Mouse (Mus musculus) embryonic facial prominence, embryonic 12.5 days (tissue): ENCODE data around the gene Phkg2. TPM values are rescaled to one million over a fixed set of nuclear protein-coding genes. Genes with fewer than 3 reads are reported as not detected.
A peak's percentile ranks its signal among the peaks of the same experiment; 100 is the strongest.

Source experiments
- ATAC-seq: fragments of 200-750 bp; cut with Nextera tagmentation; 2 replicates; pipeline ENCODE4 v1.8.0; 2017; ENCODE audit not compliant: insufficient number of reproducible peaks, insufficient read depth, low FRiP score, low TSS enrichment
- H3K27ac ChIP-seq: fragments of 300-500 bp; sonication (generic); 2 replicates; pipeline ENCODE4 v1.5.1; 2016; ENCODE audit warnings: mild to moderate bottlenecking
- H3K27me3 ChIP-seq: fragments of 300-500 bp; sonication (generic); 2 replicates; pipeline ENCODE4 v1.6.1; 2016; ENCODE audit warnings: mild to moderate bottlenecking, moderate library complexity
- H3K36me3 ChIP-seq: fragments of 300-500 bp; sonication (generic); 2 replicates; pipeline ENCODE4 v1.6.1; 2016; ENCODE audit warnings: mild to moderate bottlenecking
- H3K4me1 ChIP-seq: fragments of 300-500 bp; sonication (generic); 2 replicates; pipeline ENCODE4 v1.6.1; 2016
- H3K4me2 ChIP-seq: fragments of 300-500 bp; sonication (generic); replicated peaks from 2 replicates; pipeline ENCODE4 v1.6.1; 2016; ENCODE audit warnings: mild to moderate bottlenecking, moderate library complexity
- H3K4me3 ChIP-seq: fragments of 300-500 bp; sonication (generic); 2 replicates; pipeline ENCODE4 v1.5.1; 2016; ENCODE audit warnings: mild to moderate bottlenecking
- H3K9ac ChIP-seq: fragments of 300-500 bp; sonication (generic); 2 replicates; pipeline ENCODE4 v1.6.1; 2016; ENCODE audit warnings: mild to moderate bottlenecking, moderate library complexity
- H3K9me3 ChIP-seq: fragments of 300-500 bp; sonication (generic); 2 replicates; pipeline ENCODE4 v1.6.1; 2016; ENCODE audit warnings: mild to moderate bottlenecking, moderate library complexity
- WGBS: fragments of 180-500 bp; shearing (Covaris S2); methylation state at CpG from one replicate; pipeline ENCODE4 v1.1.7; 2016; 5-methylcytosine and 5-hydroxymethylcytosine counted together
- polyA plus RNA-seq: library from polyadenylated mRNA; unstranded; fragments of >200 nt; fragmentation: Nextera tagmentation; extraction: Ambion mirVana; gene quantifications from 2 replicates; pipeline ENCODE4 v1.2.1, GENCODE M21; 2016

Phkg2 gene
- 39.3 and 42.9 TPM in 2 replicates for polyA plus RNA-seq

DNA sequence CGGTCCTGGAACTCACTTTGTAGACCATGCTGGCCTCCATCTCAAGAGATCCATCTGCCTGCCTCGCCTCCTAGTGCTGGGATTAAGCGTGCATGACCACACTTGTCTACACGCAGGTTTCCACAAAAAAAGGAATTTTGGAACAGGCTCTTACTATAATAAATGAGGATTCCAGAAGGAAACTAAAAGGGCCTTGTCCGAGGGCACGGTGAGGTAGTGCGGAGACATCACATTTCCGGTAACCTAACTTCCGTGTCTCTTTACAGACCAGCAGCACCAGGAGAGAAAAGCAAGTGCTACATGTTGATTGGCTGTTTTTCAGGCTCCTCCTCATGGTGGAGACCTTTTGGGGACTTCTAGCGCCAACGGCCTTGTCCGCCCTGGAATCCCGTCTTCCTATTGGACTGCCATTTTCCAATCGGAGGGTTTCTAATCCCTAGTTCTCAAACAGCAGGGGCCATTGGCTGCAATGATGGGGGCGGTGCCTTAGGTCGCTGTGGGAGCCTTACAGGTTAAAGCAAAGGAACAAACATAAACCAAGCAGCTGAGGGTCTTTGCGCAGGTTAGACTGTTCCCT, at the start of gene Phkg2:
TSS of gene Phkg2 (plus strand) at position 446 of the 577 bp plus-strand sequence.
- Histone ChIP-seq H3K9me3 (no peaks in the 10 kb centered on the region), H3K9ac (peak within 1 kb of the TSS; percentile 87), H3K4me3 (peak within 1 kb of the TSS; percentile 84), H3K4me2 (peak within 1 kb of the TSS; percentile 86), H3K36me3 (peaks cover 27% of the 10 kb centered on the region), H3K4me1 (peaks cover 16% of the 10 kb centered on the region), H3K27ac (peak within 1 kb of the TSS; percentile 75), H3K27me3 (no peaks in the 10 kb centered on the region)
- WGBS = under 1% methylated on average over 17 of the region's 17 CpGs
- peak; percentile 98 for ATAC-seq

DNA sequence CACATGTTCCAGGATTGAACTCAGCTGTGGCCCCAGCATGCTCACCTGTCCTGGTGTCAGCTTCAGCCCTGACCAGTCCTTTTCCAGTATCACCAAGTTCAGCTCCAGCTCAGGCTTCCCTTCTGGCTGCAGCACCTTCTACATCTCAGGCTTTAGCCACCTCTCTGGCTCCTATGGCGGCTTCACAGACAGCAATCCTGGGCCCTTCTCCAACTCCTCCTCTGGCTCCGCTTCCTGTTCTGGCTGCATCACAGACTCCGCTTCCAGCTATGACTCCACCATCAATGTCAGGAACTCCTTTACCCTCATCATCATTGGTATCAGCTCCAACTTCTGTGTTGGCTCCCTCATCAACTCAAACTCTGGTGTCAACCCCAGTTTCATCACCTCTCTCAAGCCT, 31.5 kb upstream of the Phkg2 start:
- Histone ChIP-seq H3K36me3 (peaks cover 92% of the 10 kb centered on the region), H3K4me2 (no peak overlapping the region), H3K27ac (no peak overlapping the region), H3K27me3 (no peaks in the 10 kb centered on the region), H3K9ac (no peak overlapping the region), H3K4me3 (no peak overlapping the region), H3K4me1 (no peaks in the 10 kb centered on the region), H3K9me3 (no peaks in the 10 kb centered on the region)
- ATAC-seq = no peak
- 100% methylated on average over 3 of the region's 3 CpGs for WGBS

DNA sequence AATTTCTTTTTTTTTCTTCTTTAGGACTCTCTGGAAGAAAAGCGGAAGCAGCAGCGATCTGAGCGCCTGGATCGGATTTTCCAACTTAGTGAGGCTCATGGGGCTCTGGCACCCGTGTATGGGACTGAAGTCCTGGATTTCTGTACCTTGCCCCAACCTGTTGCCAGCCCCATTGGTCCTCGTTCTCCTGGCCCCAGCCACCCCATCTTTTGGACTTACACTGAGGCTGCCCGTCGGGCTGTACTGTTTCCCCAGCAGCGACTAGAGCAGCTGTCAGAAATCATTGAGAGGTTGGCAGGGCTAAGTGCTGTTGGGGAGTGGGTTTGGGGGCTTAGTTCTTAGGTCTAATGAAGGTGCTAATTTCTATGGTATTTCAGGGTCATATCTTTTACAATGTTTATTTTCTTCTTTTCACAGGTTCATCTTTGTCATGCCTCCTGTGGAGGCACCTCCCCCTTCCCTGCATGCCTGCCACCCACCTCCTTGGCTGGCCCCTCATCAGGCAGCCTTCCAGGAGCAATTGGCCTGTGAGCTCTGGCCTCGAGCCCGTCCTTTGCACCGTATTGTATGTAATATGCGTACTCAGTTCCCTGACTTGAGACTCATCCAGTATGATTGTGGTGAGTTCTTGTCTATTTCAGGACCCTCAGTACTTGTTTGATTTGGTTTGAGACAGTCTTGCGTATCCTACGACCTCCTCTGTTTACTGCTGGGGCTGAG, 23.9 kb upstream of the Phkg2 start:
- no peak for ATAC-seq
- Histone ChIP-seq H3K9me3 (no peaks in the 10 kb centered on the region), H3K36me3 (peaks cover 78% of the 10 kb centered on the region), H3K27me3 (no peaks in the 10 kb centered on the region), H3K4me1 (no peaks in the 10 kb centered on the region), H3K4me2 (no peak overlapping the region), H3K4me3 (no peak overlapping the region), H3K9ac (no peak overlapping the region), H3K27ac (no peak overlapping the region)
- 89% methylated on average over 15 of the region's 15 CpGs for WGBS

DNA sequence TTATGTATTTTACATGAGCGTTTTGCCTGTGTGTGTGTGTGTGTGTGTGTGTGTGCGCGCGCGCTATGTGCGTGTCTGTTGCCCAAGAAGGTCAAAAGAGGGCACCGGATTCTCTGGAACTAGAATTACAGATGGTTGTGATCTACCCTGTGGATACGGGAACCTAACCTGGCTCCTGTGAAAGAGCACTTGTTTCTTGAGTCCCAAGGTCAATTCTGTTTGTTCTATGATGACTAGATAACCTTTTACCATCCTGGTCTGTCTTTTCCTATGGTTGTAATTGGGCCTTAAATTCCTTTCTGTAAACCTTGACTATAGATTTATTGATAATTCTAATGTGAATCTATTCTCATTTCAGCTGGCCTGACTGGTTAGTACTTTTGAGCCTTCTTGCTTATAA, 21.6 kb upstream of the Phkg2 start:
- no peak for ATAC-seq
- Histone ChIP-seq H3K4me1 (no peaks in the 10 kb centered on the region), H3K4me2 (no peak overlapping the region), H3K27ac (no peak overlapping the region), H3K27me3 (no peaks in the 10 kb centered on the region), H3K36me3 (peaks cover 80% of the 10 kb centered on the region), H3K9me3 (no peaks in the 10 kb centered on the region), H3K4me3 (no peak overlapping the region), H3K9ac (no peak overlapping the region)
- 93% methylated on average over 8 of the region's 8 CpGs for WGBS

DNA sequence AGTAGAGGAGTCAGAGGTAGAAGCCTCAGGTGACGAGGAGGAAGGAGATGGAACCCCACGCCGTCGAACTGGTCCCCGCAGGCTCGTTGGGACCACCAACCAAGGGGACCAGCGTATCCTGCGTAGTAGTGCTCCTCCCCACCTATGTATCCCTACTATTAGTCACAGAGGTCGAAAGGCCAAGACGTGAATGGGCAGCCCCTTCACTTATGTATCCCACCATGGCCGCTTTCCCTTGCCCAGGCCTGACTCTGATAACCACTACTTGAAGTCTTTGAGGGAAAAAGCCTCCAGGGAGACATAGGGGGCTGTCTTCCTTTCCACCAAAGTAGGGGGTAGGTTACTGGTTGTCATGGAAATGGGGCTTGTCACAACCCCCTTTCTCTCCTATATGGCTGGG, 12.6 kb upstream of the Phkg2 start:
- Histone ChIP-seq H3K4me3 (no peak overlapping the region), H3K9ac (no peak overlapping the region), H3K27me3 (no peaks in the 10 kb centered on the region), H3K4me1 (no peaks in the 10 kb centered on the region), H3K36me3 (peaks cover 70% of the 10 kb centered on the region), H3K27ac (no peak overlapping the region), H3K9me3 (no peaks in the 10 kb centered on the region), H3K4me2 (no peak overlapping the region)
- 90% methylated on average over 11 of the region's 11 CpGs for WGBS
- no peak for ATAC-seq

DNA sequence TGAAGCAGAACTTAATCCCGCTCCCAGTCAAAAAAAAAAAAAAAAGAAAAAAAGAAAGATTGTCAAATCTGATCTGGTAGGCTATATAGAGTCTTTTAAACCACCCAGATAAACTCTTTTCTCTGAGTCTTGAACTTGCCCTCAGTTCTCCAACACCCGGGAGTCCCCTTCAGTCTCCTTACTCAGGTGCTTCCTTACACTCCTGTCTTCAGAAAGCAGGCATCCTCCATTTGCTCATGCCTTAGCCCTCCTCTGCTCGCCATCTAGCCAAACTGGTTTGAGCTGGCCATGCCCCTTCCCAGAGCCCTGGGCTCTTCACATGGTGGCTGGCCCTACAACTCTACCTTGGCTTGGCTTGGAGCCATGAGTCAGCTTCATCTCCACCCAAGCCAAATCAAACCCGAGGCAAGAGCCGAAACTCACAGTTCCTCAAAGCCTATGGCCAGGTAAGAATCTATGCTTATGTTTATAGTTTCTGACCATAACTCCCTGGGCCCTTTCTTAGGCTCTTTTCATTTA, 11.7 kb upstream of the Phkg2 start, which contains the start of gene Tmem265:
TSS of gene Tmem265 (plus strand) at position 51 of the 519 bp plus-strand sequence.
- peaks cover 67% of the 10 kb centered on the region for H3K36me3 ChIP-seq
- WGBS = 89% methylated on average over 5 of the region's 5 CpGs
- H3K27ac ChIP-seq = no peak within 1 kb of the TSS
- H3K4me1 ChIP-seq = no peaks in the 10 kb centered on the region
- H3K9me3 ChIP-seq = no peaks in the 10 kb centered on the region
- no peaks in the 10 kb centered on the region for H3K27me3 ChIP-seq
- no peak within 1 kb of the TSS for H3K4me3 ChIP-seq
- H3K9ac ChIP-seq = no peak within 1 kb of the TSS
- ATAC-seq = no peak
- H3K4me2 ChIP-seq = no peak within 1 kb of the TSS

DNA sequence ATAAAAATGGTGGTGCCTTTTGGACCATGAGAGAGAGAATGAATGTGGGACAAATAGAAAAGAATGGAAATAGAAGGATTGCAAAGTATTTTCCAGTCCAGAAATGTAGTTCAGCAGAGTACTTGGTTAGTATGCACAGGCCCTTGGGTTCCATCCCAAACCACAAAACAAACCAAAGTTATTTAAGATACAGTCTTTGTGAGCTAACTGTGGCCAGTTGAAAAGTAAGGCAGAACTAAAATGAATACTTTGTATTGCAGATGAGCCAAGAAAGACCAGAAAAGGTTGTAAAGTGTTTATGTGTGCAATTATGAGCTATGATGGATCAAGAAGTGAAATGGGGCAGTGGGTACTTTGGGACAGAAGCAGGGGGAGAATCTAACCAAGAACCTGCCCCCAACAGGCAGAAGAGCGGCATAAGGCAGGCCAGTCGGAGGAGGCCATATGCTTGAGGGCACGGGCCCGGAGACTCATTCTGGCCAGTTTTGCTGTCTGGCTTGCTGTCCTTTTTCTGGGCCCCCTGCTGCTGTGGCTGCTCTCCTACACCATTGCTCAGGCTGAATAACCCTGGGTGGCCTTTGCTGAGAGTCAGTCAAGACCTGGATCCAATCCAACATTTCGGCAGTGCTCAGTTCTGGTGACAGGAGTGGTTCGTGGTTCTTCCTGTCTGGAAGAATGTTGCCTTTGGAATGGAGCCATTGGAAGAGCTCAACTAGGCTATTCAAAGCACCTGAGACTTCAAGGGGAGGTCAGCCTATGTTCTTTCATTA, 8.6 kb upstream of the Phkg2 start:
- Histone ChIP-seq H3K27ac (no peak overlapping the region), H3K4me3 (no peak overlapping the region), H3K27me3 (no peaks in the 10 kb centered on the region), H3K4me2 (no peak overlapping the region), H3K9ac (no peak overlapping the region), H3K36me3 (peaks cover 52% of the 10 kb centered on the region), H3K9me3 (no peaks in the 10 kb centered on the region), H3K4me1 (no peaks in the 10 kb centered on the region)
- WGBS = 84% methylated on average over 6 of the region's 6 CpGs
- ATAC-seq = no peak

DNA sequence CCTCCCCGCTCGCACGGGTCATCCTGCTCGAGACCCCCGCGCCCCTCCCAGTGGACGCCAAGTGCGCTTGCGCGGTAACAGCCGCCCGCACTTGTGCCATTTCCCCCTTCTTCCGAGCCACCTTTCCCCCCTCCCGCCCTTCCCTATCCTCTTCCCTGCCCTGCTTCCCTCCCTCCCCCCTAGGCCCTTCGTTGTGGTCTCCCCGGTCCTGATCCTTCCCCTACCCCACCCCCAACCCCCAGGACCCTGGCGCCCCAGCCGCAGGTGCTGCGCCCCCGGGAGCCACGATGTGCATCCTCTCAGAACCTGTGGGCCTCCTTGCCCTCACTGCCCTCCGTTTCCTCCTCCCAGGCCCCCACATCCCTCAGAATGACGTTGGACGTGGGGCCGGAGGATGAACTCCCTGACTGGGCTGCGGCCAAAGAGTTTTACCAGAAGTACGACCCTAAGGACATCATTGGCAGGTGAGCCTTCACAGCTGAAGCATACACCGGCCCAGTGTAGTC, 416 bp downstream of the Phkg2 start:
- peak overlapping the region; percentile 87 for H3K9ac ChIP-seq
- ATAC-seq = peak; percentile 63
- peak overlapping the region; percentile 86 for H3K4me2 ChIP-seq
- H3K27ac ChIP-seq = peak overlapping the region; percentile 75
- peaks cover 16% of the 10 kb centered on the region for H3K4me1 ChIP-seq
- WGBS = 1% methylated on average over 21 of the region's 28 CpGs
- H3K36me3 ChIP-seq = peaks cover 28% of the 10 kb centered on the region
- H3K27me3 ChIP-seq = no peaks in the 10 kb centered on the region
- H3K4me3 ChIP-seq = peak overlapping the region; percentile 84
- no peaks in the 10 kb centered on the region for H3K9me3 ChIP-seq

DNA sequence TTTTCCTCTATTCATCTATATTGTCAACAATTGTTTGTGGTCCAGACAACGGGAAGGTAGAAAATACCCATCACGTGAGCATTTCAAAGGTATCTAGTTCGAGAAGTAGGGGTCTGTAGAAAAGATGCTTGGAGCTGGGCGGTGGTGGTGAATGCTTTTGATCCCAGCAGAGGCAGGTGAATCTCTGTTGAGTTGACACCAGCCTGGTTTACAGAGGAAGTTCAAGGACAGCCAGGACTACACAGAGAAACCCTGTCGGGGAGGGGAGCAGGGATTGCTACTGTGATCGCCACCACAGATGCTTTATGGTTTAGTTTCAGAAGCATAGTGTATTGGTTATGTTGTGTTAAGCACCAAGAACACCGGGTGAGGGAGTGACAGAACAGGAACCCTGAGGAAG, 975 bp downstream of the Phkg2 start:
- 31% methylated on average over 7 of the region's 7 CpGs for WGBS

DNA sequence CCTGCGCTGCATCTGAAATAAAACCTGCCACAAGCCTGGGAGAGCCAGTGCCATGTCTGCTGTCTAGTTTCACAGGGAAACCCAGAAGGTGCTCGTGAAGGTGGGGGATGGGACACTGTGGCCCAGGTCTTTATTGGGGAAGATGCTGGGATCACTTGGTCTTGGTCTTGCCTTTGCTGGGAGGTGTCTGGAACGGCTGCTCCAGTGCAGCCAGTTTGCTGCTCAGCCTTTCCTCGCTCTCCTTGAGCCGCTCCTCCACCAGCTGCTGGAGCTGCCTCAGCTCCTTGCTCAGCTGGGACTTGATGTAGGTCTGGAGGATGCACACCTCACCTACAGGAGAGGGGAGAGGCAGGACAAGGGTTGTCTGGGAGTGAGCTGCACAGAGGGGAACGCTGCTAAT, 10.1 kb downstream of the Phkg2 start:
- ATAC-seq = no peak
- Histone ChIP-seq H3K4me3 (no peak overlapping the region), H3K27me3 (no peaks in the 10 kb centered on the region), H3K9me3 (no peaks in the 10 kb centered on the region), H3K9ac (no peak overlapping the region), H3K4me1 (peaks cover 7% of the 10 kb centered on the region; the same call in 1 of the 2 replicates), H3K4me2 (no peak overlapping the region), H3K27ac (no peak overlapping the region), H3K36me3 (peaks cover 50% of the 10 kb centered on the region)
- 92% methylated on average over 6 of the region's 6 CpGs for WGBS

More for the DNA sequence above, 975 bp downstream of the Phkg2 start:
- peaks cover 16% of the 10 kb centered on the region for H3K4me1 ChIP-seq
- peak overlapping the region; percentile 87 for H3K9ac ChIP-seq
- H3K9me3 ChIP-seq = no peaks in the 10 kb centered on the region
- H3K4me3 ChIP-seq = peak overlapping the region; percentile 84
- peaks cover 28% of the 10 kb centered on the region for H3K36me3 ChIP-seq
- no peak overlapping the region for H3K27ac ChIP-seq
- no peak for ATAC-seq
- H3K27me3 ChIP-seq = no peaks in the 10 kb centered on the region
- H3K4me2 ChIP-seq = peak overlapping the region; percentile 86

DNA sequence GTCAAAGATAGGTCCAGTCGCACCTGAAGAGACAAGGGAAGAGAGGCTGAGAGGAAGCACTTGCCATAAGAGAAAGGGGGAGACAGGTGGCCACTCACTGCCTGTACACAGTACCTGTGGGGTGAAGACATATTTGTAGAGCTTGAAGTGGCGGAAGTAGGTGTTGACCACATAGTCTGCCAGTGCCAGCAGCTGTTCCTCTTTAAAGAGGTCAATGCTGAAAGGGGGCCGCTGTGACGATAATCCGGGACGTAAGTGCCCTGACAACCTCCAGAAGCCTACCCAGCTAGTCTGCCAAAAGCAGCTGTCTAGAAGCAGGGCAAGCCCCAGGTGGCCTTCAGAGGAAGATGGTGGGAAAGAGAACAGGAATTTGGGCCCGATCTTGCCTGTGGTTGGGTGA, 11.9 kb downstream of the Phkg2 start:
- Histone ChIP-seq H3K4me1 (peaks cover 15% of the 10 kb centered on the region), H3K9ac (no peak overlapping the region), H3K4me3 (no peak overlapping the region), H3K27ac (no peak overlapping the region), H3K27me3 (no peaks in the 10 kb centered on the region), H3K36me3 (peaks cover 47% of the 10 kb centered on the region), H3K4me2 (no peak overlapping the region), H3K9me3 (no peaks in the 10 kb centered on the region)
- ATAC-seq = no peak
- 84% methylated on average over 7 of the region's 7 CpGs for WGBS
